Mouse (Mus musculus) heart, embryonic 12.5 days (tissue): Measurements from ENCODE around the gene Igfbp7. TPM values are rescaled to one million over a fixed set of nuclear protein-coding genes. Genes with fewer than 3 reads are reported as not detected.
A peak's percentile ranks its signal among the peaks of the same experiment; 100 is the strongest.
"Not testable (repeated sequence)": the region's sequence is repeated elsewhere in the genome, so short reads cannot be mapped to it uniquely, and the experiment has no call there.

ENCODE experiments used
- ATAC-seq: fragments of 200-750 bp; cut with Nextera tagmentation; 2 replicates; pipeline ENCODE4 v1.8.0; 2017; ENCODE audit warnings: moderate TSS enrichment, moderate library complexity; ENCODE audit not compliant: insufficient number of reproducible peaks, low FRiP score
- H3K27ac ChIP-seq: fragments of 300-500 bp; sonication (generic); 2 replicates; pipeline ENCODE4 v1.5.1; 2016; ENCODE audit warnings: mild to moderate bottlenecking, moderate library complexity; ENCODE audit not compliant: poor library complexity, severe bottlenecking
- H3K27me3 ChIP-seq: fragments of 300-500 bp; sonication (generic); replicated peaks from 2 replicates; pipeline ENCODE4 v1.6.1; 2016; ENCODE audit warnings: mild to moderate bottlenecking, moderate library complexity
- H3K36me3 ChIP-seq: fragments of 300-500 bp; sonication (generic); 2 replicates; pipeline ENCODE4 v1.6.1; 2016; ENCODE audit warnings: mild to moderate bottlenecking, moderate library complexity
- H3K4me1 ChIP-seq: fragments of 300-500 bp; sonication (generic); replicated peaks from 2 replicates; pipeline ENCODE4 v1.6.1; 2016; ENCODE audit warnings: mild to moderate bottlenecking
- H3K4me2 ChIP-seq: fragments of 300-500 bp; sonication (generic); 2 replicates; pipeline ENCODE4 v1.6.1; 2016; ENCODE audit warnings: mild to moderate bottlenecking, moderate library complexity
- H3K4me3 ChIP-seq: fragments of 300-500 bp; sonication (generic); 2 replicates; pipeline ENCODE4 v1.5.1; 2016; ENCODE audit warnings: mild to moderate bottlenecking
- H3K9ac ChIP-seq: fragments of 300-500 bp; sonication (generic); 2 replicates; pipeline ENCODE4 v1.6.1; 2016; ENCODE audit warnings: mild to moderate bottlenecking, moderate library complexity
- H3K9me3 ChIP-seq: fragments of 300-500 bp; sonication (generic); replicated peaks from 2 replicates; pipeline ENCODE4 v1.6.1; 2016; ENCODE audit warnings: mild to moderate bottlenecking, moderate library complexity
- WGBS: fragments of 180-500 bp; shearing (Covaris S2); methylation state at CpG from one replicate; pipeline ENCODE4 v1.1.7; 2016; 5-methylcytosine and 5-hydroxymethylcytosine counted together
- polyA plus RNA-seq: library from polyadenylated mRNA; unstranded; fragments of >200 nt; fragmentation: Nextera tagmentation; extraction: Ambion mirVana; gene quantifications from 2 replicates; pipeline ENCODE4 v1.2.1, GENCODE M21; 2016

Igfbp7 gene
- polyA plus RNA-seq, 1 experiment from 2014 or later: 38.3 TPM

GRCm38 (mm10) chr5:77431068-77431467, 23.2 kb upstream of the Igfbp7 start:
- no peak for ATAC-seq

GRCm38 (mm10) chr5:77430471-77430870, 22.6 kb upstream of the Igfbp7 start:
- H3K27me3 ChIP-seq: no peaks in the 10 kb centered on the region
- no peak overlapping the region for H3K27ac ChIP-seq
- H3K4me2 ChIP-seq: no peak overlapping the region
- H3K4me1 ChIP-seq: no peaks in the 10 kb centered on the region
- no peak for ATAC-seq
- H3K36me3 ChIP-seq: no peaks in the 10 kb centered on the region
- no peak overlapping the region for H3K9ac ChIP-seq
- no peaks in the 10 kb centered on the region for H3K9me3 ChIP-seq
- H3K4me3 ChIP-seq: no peak overlapping the region
- 87% methylated on average over 11 of the region's 11 CpGs for WGBS

More at GRCm38 (mm10) chr5:77431068-77431467, 23.2 kb upstream of the Igfbp7 start:
- H3K36me3 ChIP-seq: no peaks in the 10 kb centered on the region
- H3K4me1 ChIP-seq: no peaks in the 10 kb centered on the region
- no peak overlapping the region for H3K4me2 ChIP-seq
- H3K9me3 ChIP-seq: no peaks in the 10 kb centered on the region
- WGBS: 85% methylated on average over 9 of the region's 9 CpGs
- no peaks in the 10 kb centered on the region for H3K27me3 ChIP-seq
- no peak overlapping the region for H3K27ac ChIP-seq
- H3K4me3 ChIP-seq: no peak overlapping the region
- no peak overlapping the region for H3K9ac ChIP-seq

- Histone ChIP-seq H3K4me2 (no peak overlapping the region), H3K4me3 (no peak overlapping the region), H3K9ac (no peak overlapping the region), H3K36me3 (no peaks in the 10 kb centered on the region), H3K4me1 (no peaks in the 10 kb centered on the region), H3K9me3 (no peaks in the 10 kb centered on the region), H3K27me3 (no peaks in the 10 kb centered on the region), H3K27ac (no peak overlapping the region)
- 86% methylated on average over 4 of the region's 4 CpGs for WGBS
- no peak for ATAC-seq
These were observed 22.2 kb upstream of the Igfbp7 start for GRCm38 (mm10) chr5:77430049-77430448.

GRCm38 (mm10) chr5:77428526-77428925, 20.7 kb upstream of the Igfbp7 start:
- no peak for ATAC-seq
- Histone ChIP-seq H3K4me1 (no peaks in the 10 kb centered on the region), H3K36me3 (no peaks in the 10 kb centered on the region), H3K27ac (no peak overlapping the region), H3K9ac (no peak overlapping the region), H3K4me2 (no peak overlapping the region), H3K27me3 (no peaks in the 10 kb centered on the region), H3K4me3 (no peak overlapping the region), H3K9me3 (no peaks in the 10 kb centered on the region)
- 73% methylated on average over 4 of the region's 4 CpGs for WGBS

GRCm38 (mm10) chr5:77427986-77428385, 20.1 kb upstream of the Igfbp7 start:
- no peak for ATAC-seq
- no peak overlapping the region for H3K27ac ChIP-seq

GRCm38 (mm10) chr5:77425721-77426500, 18.1 kb upstream of the Igfbp7 start:
- no peaks in the 10 kb centered on the region for H3K27me3 ChIP-seq
- no peak overlapping the region for H3K27ac ChIP-seq
- no peaks in the 10 kb centered on the region for H3K36me3 ChIP-seq
- no peak for ATAC-seq
- no peak overlapping the region for H3K9ac ChIP-seq
- H3K4me1 ChIP-seq: no peaks in the 10 kb centered on the region
- WGBS: 68% methylated on average over 7 of the region's 7 CpGs
- H3K9me3 ChIP-seq: 0 out of 2 replicates have a peak, but pooled peaks cover 3% of the 10 kb centered on the region
- no peak overlapping the region for H3K4me3 ChIP-seq
- no peak overlapping the region for H3K4me2 ChIP-seq

More at GRCm38 (mm10) chr5:77427986-77428385, 20.1 kb upstream of the Igfbp7 start:
- Histone ChIP-seq H3K4me2 (no peak overlapping the region), H3K4me1 (no peaks in the 10 kb centered on the region), H3K9ac (no peak overlapping the region), H3K27me3 (no peaks in the 10 kb centered on the region), H3K4me3 (no peak overlapping the region), H3K9me3 (0 out of 2 replicates have a peak, but pooled peaks cover under 1% of the 10 kb centered on the region), H3K36me3 (no peaks in the 10 kb centered on the region)
- WGBS: 93% methylated on average over 5 of the region's 5 CpGs

- not testable (repeated sequence) for H3K27me3 ChIP-seq, H3K9me3 ChIP-seq, H3K4me3 ChIP-seq, H3K27ac ChIP-seq, ATAC-seq, H3K4me2 ChIP-seq, H3K4me1 ChIP-seq, H3K36me3 ChIP-seq, H3K9ac ChIP-seq
- 44% methylated on average over 4 of the region's 4 CpGs for WGBS
These were observed 11.7 kb upstream of the Igfbp7 start for GRCm38 (mm10) chr5:77419537-77419936.

- H3K4me2 ChIP-seq: no peak overlapping the region
- no peaks in the 10 kb centered on the region for H3K4me1 ChIP-seq
- no peak overlapping the region for H3K9ac ChIP-seq
- no peaks in the 10 kb centered on the region for H3K36me3 ChIP-seq
- no peaks in the 10 kb centered on the region for H3K27me3 ChIP-seq
- WGBS: 72% methylated on average over 6 of the region's 6 CpGs
- ATAC-seq: no peak
- no peak overlapping the region for H3K27ac ChIP-seq
- H3K4me3 ChIP-seq: no peak overlapping the region
- no peaks in the 10 kb centered on the region for H3K9me3 ChIP-seq
These were observed 8.2 kb upstream of the Igfbp7 start for GRCm38 (mm10) chr5:77416058-77416457.

- Histone ChIP-seq H3K9me3 (no peaks in the 10 kb centered on the region), H3K27ac (no peak overlapping the region), H3K36me3 (no peaks in the 10 kb centered on the region), H3K4me2 (peak overlapping the region; percentile 80; the same call in 1 of the 2 replicates), H3K27me3 (peaks cover 30% of the 10 kb centered on the region), H3K9ac (no peak overlapping the region), H3K4me3 (no peak overlapping the region), H3K4me1 (peaks cover 9% of the 10 kb centered on the region)
- 86% methylated on average over 6 of the region's 6 CpGs for WGBS
- no peak for ATAC-seq
These were observed 689 bp upstream of the Igfbp7 start for GRCm38 (mm10) chr5:77408530-77408929.

- H3K27ac ChIP-seq: no peak overlapping the region
- 50% methylated on average over 5 of the region's 5 CpGs for WGBS
These were observed 1.4 kb downstream of the Igfbp7 start for GRCm38 (mm10) chr5:77406371-77406871.

GRCm38 (mm10) chr5:77405455-77406057, 2.3 kb downstream of the Igfbp7 start:
- 34% methylated on average over 5 of the region's 5 CpGs for WGBS
- H3K4me3 ChIP-seq: no peak overlapping the region
- H3K9ac ChIP-seq: no peak overlapping the region
- H3K4me1 ChIP-seq: peaks cover 29% of the 10 kb centered on the region
- no peak overlapping the region for H3K27ac ChIP-seq
- H3K36me3 ChIP-seq: no peaks in the 10 kb centered on the region
- peaks cover 33% of the 10 kb centered on the region for H3K27me3 ChIP-seq
- no peaks in the 10 kb centered on the region for H3K9me3 ChIP-seq
- ATAC-seq: no peak
- no peak overlapping the region for H3K4me2 ChIP-seq

More at GRCm38 (mm10) chr5:77406371-77406871, 1.4 kb downstream of the Igfbp7 start:
- ATAC-seq: no peak
- Histone ChIP-seq H3K4me1 (peaks cover 21% of the 10 kb centered on the region), H3K9ac (no peak overlapping the region), H3K4me2 (peak overlapping the region; percentile 23; the same call in 1 of the 2 replicates), H3K4me3 (peak overlapping the region; percentile 4; the same call in 1 of the 2 replicates), H3K9me3 (no peaks in the 10 kb centered on the region), H3K27me3 (peaks cover 33% of the 10 kb centered on the region), H3K36me3 (no peaks in the 10 kb centered on the region)
